Mouse (Mus musculus) brain, embryonic 14.5 days (tissue): ENCODE data around the gene Ap2a1.

ENCODE experiments used
- CTCF ChIP-seq: fragments of 200-500 bp; IDR thresholded peaks from 2 replicates; pipeline ENCODE4 v1.5.1; 2012; ENCODE audit warnings: inconsistent platforms, mild to moderate bottlenecking, moderate library complexity, borderline replicate concordance; ENCODE audit not compliant: insufficient read depth, insufficient read length; ENCODE audit errors: extremely low read depth
- POLR2A ChIP-seq: fragments of 200-500 bp; IDR thresholded peaks from 2 replicates; pipeline ENCODE4 v1.6.1; 2012; ENCODE audit warnings: mild to moderate bottlenecking, inconsistent platforms, borderline replicate concordance; ENCODE audit not compliant: poor library complexity, insufficient read depth, insufficient read length, severe bottlenecking; ENCODE audit errors: extremely low read depth

DNA sequence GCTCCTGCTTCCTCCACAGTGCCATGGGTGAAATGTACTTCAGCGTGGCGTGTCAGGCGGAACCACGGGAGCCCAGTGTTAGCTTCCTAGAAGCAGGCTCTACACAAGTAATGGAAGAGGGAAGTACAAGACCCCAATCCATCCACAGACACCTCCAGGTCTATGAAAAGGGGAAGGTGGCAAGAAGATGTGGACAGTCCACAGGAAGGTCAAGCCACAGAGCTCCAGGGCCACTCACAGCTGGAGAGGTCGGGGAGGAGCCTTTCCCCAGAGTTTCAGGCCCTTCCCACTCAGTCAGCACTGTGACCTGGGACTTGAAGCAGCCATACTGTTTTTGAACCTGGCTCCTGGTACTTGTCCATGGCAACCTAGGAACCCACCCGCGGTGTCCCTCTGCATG is 42.3 kb downstream of the Ap2a1 start:
- no peak for TF ChIP-seq CTCF
- no peak for TF ChIP-seq POLR2A
